Mouse (Mus musculus): ENCODE measurements at regions not wholly inside any gene's neighbourhood (a gene's known extent, or its start where the extent isn't known, plus 50 kb on each side); places are given as distances from the start of the nearest gene placed in this dataset.
"Not testable (repeated sequence)": the region's sequence is repeated elsewhere in the genome, so short reads cannot be mapped to it uniquely, and the experiment has no call there.

DNA sequence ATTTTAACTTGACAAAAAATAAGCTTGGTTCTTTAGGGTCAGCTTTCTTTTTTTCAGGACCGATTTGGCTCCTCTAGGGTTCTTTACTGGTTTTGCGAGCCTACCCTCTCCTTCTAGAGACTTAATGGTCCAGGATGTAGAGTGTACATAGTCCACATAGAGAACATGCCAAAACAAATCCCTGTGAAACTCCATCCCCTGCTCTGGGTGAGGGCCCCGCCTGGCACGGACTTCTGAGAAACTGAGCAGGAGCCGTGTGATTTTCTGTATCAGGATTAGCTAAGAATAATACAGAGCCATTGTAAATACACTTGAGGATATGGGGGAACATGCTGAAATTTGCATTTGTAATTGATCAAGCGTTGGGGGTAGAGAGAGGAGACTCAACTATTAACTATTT, 118.2 kb upstream of the Teddm2 start:
- no peak for DNase-seq (ENCODE audit: low read depth, low spot score)

DNA sequence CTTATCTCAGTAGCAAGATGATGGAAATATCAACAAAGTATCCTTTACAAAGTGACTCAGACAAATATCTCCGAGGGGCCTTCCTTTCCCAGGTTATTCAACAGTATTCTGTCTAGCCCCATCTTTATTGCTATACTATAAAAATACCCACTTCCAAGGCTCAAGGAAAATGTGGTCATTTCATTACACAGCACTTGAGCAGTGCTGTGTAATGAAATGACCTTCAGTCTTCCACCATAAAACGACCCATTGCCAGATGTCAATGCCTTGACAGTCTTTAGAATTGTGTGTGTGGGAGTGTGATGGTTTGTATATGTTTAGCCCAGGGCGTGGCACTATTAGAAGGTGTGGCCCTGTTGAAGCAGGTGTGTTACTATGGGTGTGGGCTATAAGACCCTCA, 124.3 kb upstream of the Teddm2 start:
- DNase-seq (ENCODE audit: low read depth, low spot score): no peak

DNA sequence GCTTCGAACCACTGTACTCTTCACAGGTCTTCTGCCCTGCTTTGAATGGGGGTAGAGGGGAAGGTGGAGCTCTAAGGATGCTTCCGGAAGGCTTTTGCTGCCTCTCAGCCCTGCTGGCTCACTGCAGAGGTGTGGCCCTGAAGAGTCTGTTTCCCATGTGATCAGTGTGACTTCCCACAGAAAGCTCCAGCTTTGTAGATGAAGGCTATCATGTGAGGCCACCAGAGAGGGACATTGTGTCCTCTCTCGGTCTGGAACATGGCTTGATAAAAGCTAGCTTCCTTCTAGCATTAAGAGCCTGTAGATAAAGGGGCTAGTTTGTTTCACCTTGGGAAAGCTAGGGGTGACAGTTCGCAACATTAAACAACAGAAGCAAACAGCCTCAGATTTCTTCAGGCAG, 127.3 kb upstream of the Teddm2 start:
- no peak for DNase-seq (ENCODE audit: low read depth, low spot score)

DNA sequence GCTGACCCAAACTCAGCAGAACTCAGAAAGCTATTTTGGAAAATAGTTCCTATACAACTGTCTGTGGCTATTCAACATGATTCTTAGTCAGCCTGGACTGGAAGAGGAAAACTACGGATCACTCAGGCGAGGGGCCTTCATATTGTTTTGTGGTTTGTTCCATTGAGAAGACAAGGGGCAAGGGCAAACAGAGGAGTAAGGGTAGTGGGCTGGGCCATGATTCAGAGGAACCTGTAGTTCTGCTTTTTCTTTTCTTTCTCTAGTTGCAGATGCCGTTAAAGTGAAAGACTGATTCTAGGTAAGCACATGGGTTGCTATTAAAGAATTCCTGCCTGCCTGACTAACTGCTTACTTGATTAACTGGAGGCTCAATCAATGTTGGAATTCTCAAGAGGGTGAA, 129.8 kb upstream of the Teddm2 start:
- no peak for DNase-seq (ENCODE audit: low read depth, low spot score)

DNA sequence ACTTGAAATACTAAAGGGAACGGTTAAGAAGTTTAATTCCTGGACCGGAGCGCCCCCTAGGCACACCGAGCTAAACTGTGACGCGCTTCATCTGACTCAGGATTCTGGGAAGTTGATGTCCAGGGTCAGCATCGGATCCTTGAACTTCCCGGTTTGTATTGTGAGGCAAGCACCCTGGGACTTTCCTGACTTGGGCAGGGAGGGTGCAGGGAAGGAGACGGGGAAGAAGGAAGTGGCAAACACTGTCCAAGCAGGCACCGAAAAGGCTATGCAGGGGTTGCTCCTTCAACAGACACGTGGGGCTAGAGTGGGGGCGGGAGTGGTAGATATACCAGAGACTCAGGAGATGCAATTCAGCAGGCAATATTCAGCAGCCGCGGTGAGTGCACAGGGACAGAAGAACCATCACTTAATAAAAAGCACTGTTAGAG, 132.7 kb upstream of the Teddm2 start:
- peak; percentile 58 for DNase-seq (ENCODE audit: low read depth, low spot score)

DNA sequence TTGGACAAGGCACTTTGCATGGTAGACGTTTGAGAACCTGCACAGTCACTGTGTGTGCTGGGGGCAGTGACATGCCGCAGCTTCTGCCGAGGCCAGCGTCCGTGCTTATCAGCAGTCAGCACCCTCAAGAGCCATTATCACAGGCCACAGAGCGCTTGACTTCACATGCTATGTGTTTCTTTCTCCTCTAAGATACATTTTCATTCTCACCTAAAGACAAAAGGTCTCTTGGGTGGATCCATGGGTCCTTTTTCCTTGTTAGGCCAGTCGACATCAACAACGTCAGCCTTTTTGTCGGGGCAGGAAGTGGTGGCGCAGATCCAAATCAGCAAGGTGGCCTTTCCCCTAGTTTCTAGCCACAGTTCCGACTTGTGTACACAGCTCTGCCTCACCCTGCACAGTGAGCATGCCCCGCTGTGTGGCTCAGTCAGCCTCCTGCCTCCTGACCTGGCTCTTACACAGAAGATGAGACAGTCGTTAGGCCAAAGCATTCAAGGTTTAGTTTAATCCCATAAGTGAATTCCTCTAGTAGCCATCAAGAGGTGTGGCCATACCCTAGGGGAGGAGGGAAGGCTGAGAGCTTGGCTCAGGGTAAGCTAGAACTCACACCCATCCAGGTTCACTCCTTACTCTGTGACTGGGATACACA, 134.1 kb upstream of the Teddm2 start:
- peak; percentile 15 for DNase-seq (ENCODE audit: low read depth, low spot score)

DNA sequence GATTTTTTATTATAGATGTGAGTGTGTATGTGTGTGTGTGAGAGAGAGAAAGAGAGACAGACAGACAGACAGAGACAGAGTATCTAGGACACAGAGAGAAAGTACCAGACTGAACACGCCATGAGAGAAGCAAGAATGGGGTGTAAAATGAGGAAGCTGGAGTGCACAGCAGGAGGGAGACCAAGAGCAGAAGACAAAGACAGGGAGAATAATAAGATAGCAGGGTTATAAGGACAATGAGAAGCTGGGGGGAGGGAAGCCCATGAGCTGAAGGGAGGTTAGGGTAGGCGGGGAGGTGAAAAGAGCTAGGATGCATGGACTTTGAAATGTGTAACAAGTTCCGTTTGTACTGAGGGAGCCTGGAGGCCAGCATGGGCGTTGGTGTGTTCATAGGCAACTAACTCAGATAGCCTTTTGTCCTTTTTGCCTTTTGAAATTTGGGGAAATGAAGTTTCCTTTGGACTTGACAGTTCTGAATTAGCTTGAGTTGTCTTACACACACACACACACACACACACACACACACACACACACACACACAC, 136.8 kb upstream of the Teddm2 start:
- DNase-seq (ENCODE audit: low read depth, low spot score): no peak

DNA sequence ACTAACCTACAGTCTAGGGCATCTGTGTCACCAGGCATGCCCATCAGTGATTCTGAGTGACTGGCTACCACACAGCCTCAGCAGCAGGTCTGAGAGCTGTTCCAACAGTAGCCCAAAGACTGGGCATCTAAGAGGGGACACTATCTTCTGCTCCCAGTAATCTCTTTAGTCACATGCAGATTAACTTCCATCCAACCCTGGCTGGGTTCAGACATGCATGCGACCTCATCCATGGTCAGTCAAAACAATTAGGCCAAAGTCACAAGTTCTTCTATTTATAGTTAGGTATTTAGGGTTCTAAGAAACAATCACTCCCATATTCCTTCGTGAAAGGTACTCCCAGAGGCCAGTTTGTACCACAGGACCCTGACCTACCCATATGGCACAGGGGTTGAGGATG, 138.2 kb upstream of the Teddm2 start:
- DNase-seq (ENCODE audit: low read depth, low spot score): no peak

DNA sequence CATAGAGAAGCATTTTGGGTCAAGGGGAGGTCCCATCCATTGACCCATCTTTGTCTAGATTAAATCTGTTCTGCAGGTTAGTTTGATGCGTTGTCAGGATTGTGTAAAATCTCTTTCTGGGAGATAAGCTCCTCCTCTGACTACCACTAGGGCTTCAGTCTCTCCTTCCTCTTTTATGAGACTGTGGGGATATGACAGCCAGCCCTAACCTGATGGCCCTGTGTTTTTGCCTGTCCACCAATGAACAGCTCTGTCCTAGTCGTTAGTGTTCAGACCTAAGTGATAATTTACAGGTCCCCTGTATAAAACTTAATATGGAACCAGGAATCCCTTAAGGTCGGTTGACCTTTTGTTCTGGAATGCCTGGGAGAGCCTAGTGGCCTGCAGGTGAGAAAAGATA, 140.9 kb upstream of the Teddm2 start:
- DNase-seq (ENCODE audit: low read depth, low spot score): no peak

DNA sequence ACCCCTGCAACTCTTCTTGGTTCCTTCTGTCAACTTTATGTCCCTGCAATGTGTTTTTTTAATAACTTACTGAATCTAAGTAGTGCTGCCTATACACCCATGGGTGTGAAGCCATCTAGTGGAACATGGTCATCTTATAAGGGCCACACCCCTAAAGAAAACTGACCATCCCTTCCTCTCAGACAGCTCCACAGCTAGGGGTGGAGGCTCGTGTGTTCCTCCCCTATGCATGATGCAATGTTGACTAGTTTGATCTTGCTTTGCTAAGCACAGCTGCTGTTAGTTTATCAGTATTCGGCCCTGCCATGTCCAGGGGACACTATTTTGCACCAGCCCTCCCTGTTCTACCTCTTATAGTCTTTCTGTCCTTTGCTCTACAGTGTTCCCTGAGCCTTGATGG, 142.9 kb upstream of the Teddm2 start:
- no peak for DNase-seq (ENCODE audit: low read depth, low spot score)

DNA sequence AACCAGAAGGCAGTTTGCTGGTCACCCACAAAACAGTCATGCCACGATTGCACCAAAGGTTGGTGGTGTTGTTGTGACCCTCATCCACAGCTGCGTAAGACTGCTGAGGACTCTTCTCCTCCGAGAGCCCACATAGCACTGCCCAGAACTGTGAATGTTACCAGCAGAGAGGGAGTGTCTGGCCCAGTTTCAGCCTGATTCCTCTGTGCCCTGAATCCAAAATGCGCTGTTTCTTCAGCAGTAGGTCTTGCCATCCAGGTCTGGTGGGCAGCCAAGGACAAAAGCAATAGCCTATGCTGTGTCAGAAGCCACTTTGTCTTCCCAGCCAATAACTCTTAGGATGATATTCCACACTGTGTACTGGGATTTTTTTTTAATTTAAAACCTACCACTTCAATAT, 144.7 kb upstream of the Teddm2 start:
- no peak for DNase-seq (ENCODE audit: low read depth, low spot score)

DNA sequence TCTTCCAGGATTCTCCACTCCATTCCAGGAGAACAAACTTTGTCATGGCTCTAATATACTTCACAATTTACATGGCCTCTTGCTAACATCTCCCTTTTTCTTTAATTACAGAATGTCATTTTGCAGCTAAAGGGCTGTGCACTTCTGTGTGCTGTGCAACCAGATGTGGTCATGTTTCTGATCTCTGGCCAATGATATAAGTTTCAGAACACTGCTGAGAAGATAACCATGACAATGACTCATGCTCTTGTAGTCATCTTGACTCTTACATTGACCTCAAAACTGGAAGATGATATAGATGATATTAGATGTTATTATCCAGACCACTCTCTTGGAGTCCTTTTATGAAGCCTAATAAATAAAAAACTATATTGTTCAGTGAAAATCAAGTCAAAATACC, 145.9 kb upstream of the Teddm2 start:
- no peak for DNase-seq (ENCODE audit: low read depth, low spot score)

DNA sequence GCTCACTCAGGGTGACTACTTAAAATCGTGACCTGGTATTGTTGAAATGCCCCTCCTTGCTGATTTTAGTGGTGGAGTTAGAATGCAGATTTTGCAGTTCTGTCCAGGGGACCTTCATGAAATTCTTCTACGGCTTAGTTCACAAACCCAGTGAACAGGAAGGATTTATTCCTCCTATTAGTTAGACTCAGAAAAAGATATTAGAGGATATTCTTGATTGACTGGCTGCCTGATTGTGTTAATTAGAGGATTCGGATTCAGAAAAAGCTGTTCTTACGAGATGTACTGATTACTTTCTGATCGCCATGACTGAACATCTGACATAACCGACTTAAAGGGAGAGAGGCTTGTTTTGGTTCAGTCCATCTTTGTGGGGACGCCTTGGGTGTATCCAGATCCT, 147.3 kb upstream of the Zfp648 start:
- no peak for DNase-seq (ENCODE audit: low read depth, low spot score)

DNA sequence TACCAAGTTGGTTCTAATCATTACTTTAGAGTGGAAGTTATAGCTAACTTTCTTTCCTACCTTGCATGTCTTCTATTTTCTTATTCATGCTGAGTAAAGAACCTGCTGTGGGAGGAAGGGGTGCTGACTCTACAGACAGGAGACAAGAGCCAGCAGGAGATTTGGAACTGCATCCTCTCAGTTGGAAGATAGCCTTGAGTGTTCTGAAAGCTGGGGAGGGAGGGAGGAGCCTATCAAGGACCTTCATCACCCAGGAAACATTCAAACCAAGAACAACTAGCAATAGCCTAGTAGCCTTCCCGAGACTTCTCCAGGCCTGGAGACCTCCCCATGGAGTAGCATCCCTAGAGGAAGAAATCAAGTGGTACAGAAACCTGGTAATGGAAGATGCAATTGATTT, 146.1 kb upstream of the Zfp648 start:
- DNase-seq (ENCODE audit: low read depth, low spot score): no peak

DNA sequence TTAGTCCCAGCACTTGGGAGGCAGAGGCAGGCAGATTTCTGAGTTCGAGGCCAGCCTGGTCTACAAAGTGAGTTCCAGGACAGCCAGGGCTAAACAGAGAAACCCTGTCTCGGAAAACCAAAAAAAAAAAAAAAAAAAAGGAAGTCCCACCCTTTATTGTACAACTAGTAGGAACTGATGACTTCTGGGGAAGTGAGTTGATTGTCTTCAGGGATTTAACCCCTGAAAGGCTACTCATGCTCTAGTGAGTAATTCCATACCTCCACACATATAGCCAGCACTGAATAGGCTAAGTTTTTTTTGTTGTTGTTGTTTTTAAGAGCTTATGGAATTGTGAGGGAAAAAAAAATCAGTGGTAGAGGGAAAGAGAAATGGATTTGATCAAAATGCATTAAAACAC, 139.6 kb upstream of the Zfp648 start:
- DNase-seq (ENCODE audit: low read depth, low spot score): not testable (repeated sequence)

DNA sequence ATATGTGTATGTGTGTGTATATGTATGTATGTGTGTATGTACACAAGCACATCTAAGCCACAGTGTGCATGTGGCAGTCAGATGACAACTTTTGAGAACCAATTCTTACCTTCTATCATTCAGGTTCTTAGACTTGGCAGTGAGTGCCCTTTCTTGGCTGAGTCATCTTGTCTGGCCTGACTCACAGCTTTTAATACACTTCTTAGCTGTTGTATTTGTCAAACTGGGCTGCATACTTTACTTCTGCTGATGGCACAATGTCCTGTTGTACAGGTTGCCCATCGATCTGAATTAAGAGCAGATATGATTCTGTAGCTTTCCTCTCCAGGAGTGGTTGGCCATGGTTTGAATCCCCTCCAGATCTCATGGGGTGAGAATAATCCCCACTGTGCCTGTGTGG, 139.1 kb upstream of the Zfp648 start:
- no peak for DNase-seq (ENCODE audit: low read depth, low spot score)

DNA sequence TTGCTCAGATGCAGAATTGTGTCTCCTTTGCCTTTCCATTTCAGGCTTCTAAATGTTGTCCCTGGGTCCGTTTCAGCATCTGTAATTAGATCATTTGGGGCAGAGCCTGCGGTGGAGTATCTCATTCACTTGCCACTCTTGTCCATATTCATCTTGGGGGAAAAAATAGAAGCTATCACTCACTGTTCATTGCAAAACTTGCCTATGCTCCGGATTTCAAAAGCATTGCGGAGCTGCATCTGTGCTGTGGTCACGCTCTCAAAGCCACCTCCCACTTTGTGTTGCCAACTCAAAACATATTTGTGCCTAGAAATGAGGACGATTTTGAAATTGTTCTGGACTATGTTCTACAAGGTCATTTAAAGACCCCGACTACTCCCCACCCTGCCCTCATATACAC, 138.3 kb upstream of the Zfp648 start:
- DNase-seq (ENCODE audit: low read depth, low spot score): peak; percentile 18

DNA sequence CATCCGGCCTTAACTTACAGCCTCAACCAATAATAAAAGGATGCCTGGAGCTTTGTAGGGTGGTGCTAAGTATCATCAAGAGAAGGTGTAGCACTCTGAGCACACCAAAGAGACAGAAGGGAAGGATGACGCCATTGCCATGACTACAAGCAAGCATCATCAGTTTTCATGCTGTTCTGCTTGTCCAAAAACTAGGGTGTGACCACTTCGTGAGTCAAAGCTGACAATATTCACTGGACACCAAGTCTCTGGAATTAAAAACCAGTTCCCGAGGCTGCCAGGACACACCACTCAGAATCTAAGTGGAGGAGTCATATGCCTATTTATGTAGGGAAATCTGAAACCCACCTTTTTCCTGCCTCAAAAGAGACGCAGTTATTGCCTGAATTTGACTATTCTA, 136.4 kb upstream of the Zfp648 start:
- no peak for DNase-seq (ENCODE audit: low read depth, low spot score)

DNA sequence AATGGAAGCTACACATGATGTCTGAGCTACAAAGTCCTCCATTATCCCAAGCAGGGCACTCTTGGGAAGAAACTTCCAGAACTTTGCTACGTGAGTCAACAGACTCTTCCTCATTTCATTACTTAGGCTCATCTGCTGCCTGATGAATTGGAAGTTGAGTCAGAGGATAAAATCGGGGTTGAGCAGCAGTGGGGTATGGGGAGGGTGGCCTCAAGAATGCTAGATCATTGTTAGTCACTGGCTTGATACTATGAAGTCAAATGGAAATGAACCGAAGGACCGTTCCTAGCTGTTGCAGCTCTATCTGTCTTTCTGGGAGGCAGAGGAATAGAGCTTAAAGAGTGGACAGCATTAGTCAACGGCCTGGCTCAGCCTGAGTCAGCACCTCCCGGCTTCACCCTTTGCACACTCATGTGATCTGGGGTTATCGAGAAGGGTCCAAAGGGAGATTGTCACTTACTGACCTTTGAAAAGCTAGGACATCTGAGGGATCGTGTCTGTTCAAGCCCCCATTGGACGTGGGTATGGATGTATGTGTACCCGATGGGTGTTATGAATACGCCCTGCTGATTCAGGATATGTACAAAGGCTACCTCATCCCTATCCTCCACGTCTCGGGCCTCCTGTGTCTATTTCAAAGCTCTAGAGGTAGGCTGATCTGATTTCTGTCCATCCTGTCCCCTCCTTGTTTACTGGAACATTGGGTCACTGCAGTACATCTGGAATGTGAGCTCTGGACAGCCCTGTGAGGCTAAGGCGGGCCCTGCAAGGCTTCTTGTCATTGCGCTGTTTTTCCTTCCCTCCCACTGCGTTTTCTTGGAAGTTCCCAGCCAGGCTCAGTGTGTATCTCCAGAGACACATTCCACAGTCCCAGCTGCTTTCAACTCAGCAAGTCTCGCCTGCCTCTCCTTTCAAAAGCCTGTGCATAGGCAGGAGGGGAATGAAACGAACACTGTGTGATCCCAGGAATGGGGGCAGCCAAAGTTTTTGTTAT, 135.4 kb upstream of the Zfp648 start:
- no peak for DNase-seq (ENCODE audit: low read depth, low spot score)

DNA sequence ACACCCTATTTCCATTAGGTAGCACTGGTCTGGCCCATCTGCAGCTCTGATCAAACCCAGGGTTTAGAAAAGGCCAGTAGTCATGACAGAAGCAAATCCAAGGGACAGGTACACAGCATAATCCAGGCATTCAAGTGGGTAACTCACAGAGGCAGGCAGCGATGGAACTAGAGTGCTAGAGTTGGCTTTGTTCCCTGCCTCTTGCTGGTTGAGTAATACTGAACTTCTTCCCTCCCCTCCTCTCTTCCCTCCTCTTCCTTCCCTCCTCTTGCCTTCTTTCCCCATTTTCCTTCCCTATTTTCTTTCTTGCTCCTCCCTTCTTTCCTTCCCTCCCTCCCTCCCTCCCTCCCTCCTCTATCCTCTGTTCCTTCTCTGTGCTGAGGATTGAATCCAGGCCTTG, 133.1 kb upstream of the Zfp648 start:
- no peak for DNase-seq (ENCODE audit: low read depth, low spot score)

DNA sequence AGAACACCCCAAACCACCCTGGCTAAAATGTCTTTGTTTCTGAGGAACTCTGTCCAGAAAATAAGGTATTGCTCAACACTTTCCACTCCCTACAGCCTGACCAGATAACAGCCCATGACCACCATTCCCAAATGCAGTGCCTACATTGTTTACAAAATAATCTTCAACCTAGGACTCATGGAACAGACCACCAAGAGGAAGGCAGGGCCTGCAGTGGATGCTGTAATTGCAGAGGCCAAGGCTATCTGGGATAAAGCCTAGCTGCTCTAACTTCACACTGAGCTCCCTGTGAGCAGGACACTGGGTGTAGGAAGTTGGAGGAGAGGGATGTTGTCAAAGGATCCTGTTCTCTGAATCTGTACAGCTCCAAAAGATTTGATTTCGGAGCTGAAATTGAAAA, 126.7 kb upstream of the Zfp648 start:
- DNase-seq (ENCODE audit: low read depth, low spot score): no peak

DNA sequence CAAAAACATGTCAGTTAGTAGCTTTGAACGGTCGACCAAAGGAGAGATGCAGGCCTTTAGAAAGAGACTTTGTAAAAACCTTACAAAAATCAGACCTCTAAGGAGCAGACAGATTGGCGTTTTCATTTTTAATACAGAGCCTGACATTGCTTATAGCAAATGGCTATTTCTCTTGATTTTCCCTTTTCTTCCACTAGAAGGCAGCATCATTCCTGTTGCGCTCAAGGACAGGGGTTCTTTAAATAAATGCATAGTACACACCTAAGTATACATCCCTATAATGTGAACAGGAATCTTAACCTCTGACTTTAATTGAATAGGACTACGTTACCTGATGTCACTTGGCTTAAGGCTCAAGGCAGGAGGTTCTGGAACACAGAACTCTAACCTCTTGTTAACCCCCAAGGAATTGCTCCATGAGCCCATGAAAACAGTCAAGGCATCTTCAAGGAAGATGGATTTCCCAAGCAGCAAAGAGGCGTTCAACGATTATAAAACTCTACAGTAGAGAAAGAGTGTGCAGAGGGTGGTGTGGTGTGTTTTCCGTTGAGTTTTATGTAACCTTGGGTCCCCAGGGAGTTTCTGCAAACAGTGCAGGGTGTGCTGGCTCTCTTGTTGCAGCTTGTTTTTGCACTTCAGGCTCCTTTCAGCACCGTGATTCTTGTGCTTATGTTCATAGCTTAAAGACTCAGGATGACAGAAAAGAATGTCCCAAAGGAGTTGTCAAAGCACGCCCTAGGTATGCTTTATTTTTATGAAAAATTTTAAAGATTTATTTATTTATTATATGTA, 124.1 kb upstream of the Zfp648 start:
- DNase-seq (ENCODE audit: low read depth, low spot score): no peak
